Mouse (Mus musculus) forebrain, postnatal 0 days (tissue): ENCODE data around the gene Ubap1. TPM values are rescaled to one million over a fixed set of nuclear protein-coding genes. Genes with fewer than 3 reads are reported as not detected.

Source experiments
- ATAC-seq: fragments of 200-750 bp; cut with Nextera tagmentation; 2 replicates; pipeline ENCODE4 v1.8.0; 2017; ENCODE audit warnings: mild to moderate bottlenecking, moderate library complexity
- DNase-seq: peaks from one replicate; pipeline ENCODE4 v3.0.0-alpha.2; 2015
- H3K27ac ChIP-seq: fragments of 300-500 bp; sonication (generic); 2 replicates; pipeline ENCODE4 v1.5.1; 2014; ENCODE audit warnings: low read depth, mild to moderate bottlenecking, antibody characterized with exemption, low read length, moderate library complexity, mixed read lengths
- H3K27me3 ChIP-seq: fragments of 300-500 bp; sonication (generic); 2 replicates; pipeline ENCODE4 v1.6.1; 2014; ENCODE audit warnings: mild to moderate bottlenecking, low read length, mixed read lengths; ENCODE audit not compliant: insufficient read depth
- H3K36me3 ChIP-seq: fragments of 300-500 bp; sonication (generic); 2 replicates; pipeline ENCODE4 v1.6.1; 2014; ENCODE audit warnings: mild to moderate bottlenecking, moderate library complexity; ENCODE audit not compliant: insufficient read depth
- H3K4me1 ChIP-seq: fragments of 300-500 bp; sonication (generic); 2 replicates; pipeline ENCODE4 v1.6.1; 2014; ENCODE audit warnings: antibody characterized with exemption; ENCODE audit not compliant: insufficient read depth
- H3K4me2 ChIP-seq: fragments of 300-500 bp; sonication (generic); 2 replicates; pipeline ENCODE4 v1.6.1; 2014; ENCODE audit warnings: low read depth, mild to moderate bottlenecking, moderate library complexity
- H3K4me3 ChIP-seq: fragments of 300-500 bp; sonication (generic); 2 replicates; pipeline ENCODE4 v1.5.1; 2014; ENCODE audit warnings: low read depth, low read length, mixed read lengths
- H3K9ac ChIP-seq: fragments of 300-500 bp; sonication (generic); 2 replicates; pipeline ENCODE4 v1.6.1; 2014; ENCODE audit warnings: mild to moderate bottlenecking
- H3K9me3 ChIP-seq: fragments of 300-500 bp; sonication (generic); 2 replicates; pipeline ENCODE4 v1.6.1; 2016; ENCODE audit warnings: low read length
- CTCF ChIP-seq: sonication (generic); IDR thresholded peaks from 2 replicates; pipeline ENCODE4 v1.5.1; 2016; ENCODE audit warnings: antibody characterized with exemption, control low read depth, low read depth
- WGBS: fragments of 180-500 bp; shearing (Covaris S2); extraction: QIAGEN DNeasy Blood & Tissue Kit; methylation state at CpG from one replicate; pipeline ENCODE4 v1.1.7; 2014; 5-methylcytosine and 5-hydroxymethylcytosine counted together
- polyA plus RNA-seq: library from polyadenylated mRNA; unstranded; fragments of >200 nt; fragmentation: Nextera tagmentation; extraction: Ambion mirVana; gene quantifications from 2 replicates; pipeline ENCODE4 v1.2.1, GENCODE M21; 2015
- total RNA-seq: library from RNA; depleted of rRNA; stranded (reverse); fragments of >200 nt; gene quantifications from 2 replicates; pipeline ENCODE4 v1.2.3, GENCODE M21; 2014

Ubap1 gene
- total and polyA plus RNA-seq, 2 experiments from 2014 or later: 50.3 to 59.3 TPM

- Histone ChIP-seq H3K27me3 (no peaks in the 10 kb centered on the region), H3K36me3 (peaks cover 56% of the 10 kb centered on the region), H3K27ac (no peak overlapping the region), H3K9me3 (no peaks in the 10 kb centered on the region), H3K4me1 (no peaks in the 10 kb centered on the region), H3K9ac (no peak overlapping the region), H3K4me2 (no peak overlapping the region), H3K4me3 (no peak overlapping the region)
- ATAC-seq (no peak), DNase-seq (no peak)
- TF ChIP-seq CTCF: no peak
- 97% methylated on average over 2 of the region's 2 CpGs for WGBS
Observed at GRCm38 (mm10) chr4:41391015-41391414, 42.2 kb downstream of the Ubap1 start.

GRCm38 (mm10) chr4:41394651-41395050 lies 45.9 kb downstream of the Ubap1 start:
- TF ChIP-seq CTCF: no peak
- Histone ChIP-seq H3K27me3 (no peaks in the 10 kb centered on the region), H3K4me1 (no peaks in the 10 kb centered on the region), H3K9me3 (no peaks in the 10 kb centered on the region), H3K4me3 (no peak overlapping the region), H3K36me3 (peaks cover 48% of the 10 kb centered on the region), H3K4me2 (no peak overlapping the region), H3K9ac (no peak overlapping the region), H3K27ac (no peak overlapping the region)
- 81% methylated on average over 9 of the region's 9 CpGs for WGBS
- DNase-seq: no peak
- no peak for ATAC-seq

- H3K4me2 ChIP-seq: no peak overlapping the region
- no peak for ATAC-seq
- no peak overlapping the region for H3K27ac ChIP-seq
- peaks cover 29% of the 10 kb centered on the region for H3K36me3 ChIP-seq
- no peak for TF ChIP-seq CTCF
- 86% methylated on average over 6 of the region's 6 CpGs for WGBS
- H3K4me1 ChIP-seq: no peaks in the 10 kb centered on the region
- H3K9ac ChIP-seq: no peak overlapping the region
- no peaks in the 10 kb centered on the region for H3K9me3 ChIP-seq
- DNase-seq: no peak
- H3K27me3 ChIP-seq: no peaks in the 10 kb centered on the region
- no peak overlapping the region for H3K4me3 ChIP-seq
Observed at GRCm38 (mm10) chr4:41398353-41398752, 49.6 kb downstream of the Ubap1 start.

GRCm38 (mm10) chr4:41399904-41400303 lies 51.1 kb downstream of the Ubap1 start:
- Histone ChIP-seq H3K4me3 (no peak overlapping the region), H3K36me3 (peaks cover 19% of the 10 kb centered on the region), H3K27me3 (no peaks in the 10 kb centered on the region), H3K4me2 (no peak overlapping the region), H3K9me3 (no peaks in the 10 kb centered on the region), H3K27ac (no peak overlapping the region), H3K4me1 (no peaks in the 10 kb centered on the region), H3K9ac (no peak overlapping the region)
- WGBS: 83% methylated on average over 5 of the region's 5 CpGs
- no peak for TF ChIP-seq CTCF
- ATAC-seq: no peak
- DNase-seq: no peak

GRCm38 (mm10) chr4:41401167-41401566 lies 52.4 kb downstream of the Ubap1 start:
- no peaks in the 10 kb centered on the region for H3K27me3 ChIP-seq
- H3K9ac ChIP-seq: no peak overlapping the region
- DNase-seq (no peak), ATAC-seq (no peak)
- H3K27ac ChIP-seq: no peak overlapping the region
- no peaks in the 10 kb centered on the region for H3K4me1 ChIP-seq
- H3K36me3 ChIP-seq: peaks cover 19% of the 10 kb centered on the region
- no peaks in the 10 kb centered on the region for H3K9me3 ChIP-seq
- H3K4me3 ChIP-seq: no peak overlapping the region
- no peak for TF ChIP-seq CTCF
- H3K4me2 ChIP-seq: no peak overlapping the region

DNA sequence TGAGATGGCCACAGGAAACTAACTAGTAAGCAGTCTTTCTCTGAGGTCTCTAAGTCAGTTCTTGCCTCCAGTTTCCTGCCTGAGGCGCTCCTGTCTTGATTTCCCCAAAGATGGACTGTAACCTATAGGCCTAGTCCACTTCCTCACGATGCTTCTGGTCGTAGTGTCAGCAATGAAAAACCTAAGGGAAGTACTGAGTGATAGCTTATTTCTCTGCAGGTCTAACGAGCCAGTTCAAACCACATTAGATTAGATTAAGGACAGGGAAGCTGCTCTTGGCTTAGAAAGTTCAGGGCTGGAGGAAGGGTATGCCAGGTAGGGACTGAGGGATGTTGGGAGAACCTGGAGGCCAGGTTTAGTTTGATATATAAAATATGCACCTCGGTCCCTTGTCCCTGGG lies 52.8 kb downstream of the Ubap1 start:
- Histone ChIP-seq H3K4me3 (no peak overlapping the region), H3K27me3 (no peaks in the 10 kb centered on the region), H3K27ac (no peak overlapping the region), H3K9me3 (no peaks in the 10 kb centered on the region), H3K9ac (no peak overlapping the region), H3K4me2 (no peak overlapping the region), H3K36me3 (peaks cover 19% of the 10 kb centered on the region), H3K4me1 (no peaks in the 10 kb centered on the region)
- no peak for ATAC-seq
- TF ChIP-seq CTCF: no peak
- no peak for DNase-seq
- WGBS: 95% methylated on average over 5 of the region's 5 CpGs

- Histone ChIP-seq H3K4me2 (no peak overlapping the region), H3K9me3 (no peaks in the 10 kb centered on the region), H3K9ac (no peak overlapping the region), H3K4me3 (no peak overlapping the region), H3K27ac (no peak overlapping the region), H3K36me3 (no peaks in the 10 kb centered on the region), H3K27me3 (no peaks in the 10 kb centered on the region), H3K4me1 (no peaks in the 10 kb centered on the region)
- no peak for DNase-seq
- ATAC-seq: no peak
- no peak for TF ChIP-seq CTCF
- WGBS: 86% methylated on average over 9 of the region's 9 CpGs
Observed at GRCm38 (mm10) chr4:41406597-41406996, 57.8 kb downstream of the Ubap1 start.

DNA sequence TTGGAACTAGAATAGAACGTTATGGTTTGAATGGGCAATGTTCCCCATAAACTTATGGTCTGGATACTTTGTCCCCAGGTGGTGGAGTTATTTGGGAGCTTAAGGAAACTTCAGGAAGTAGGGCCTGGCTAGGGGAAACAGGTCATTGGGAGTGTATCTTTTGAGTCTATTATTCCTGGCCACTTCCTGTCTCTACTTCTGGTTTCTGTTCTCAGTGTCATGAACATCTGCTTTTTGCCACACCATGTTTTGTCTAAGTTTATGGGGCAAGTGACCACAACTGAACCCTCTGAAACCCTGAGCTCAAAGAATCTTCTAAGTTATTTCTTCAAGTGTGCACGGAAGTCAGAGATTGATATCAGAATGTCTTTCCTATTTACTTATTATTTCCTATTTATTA lies 58.6 kb downstream of the Ubap1 start:
- Histone ChIP-seq H3K9ac (no peak overlapping the region), H3K4me3 (no peak overlapping the region), H3K4me1 (no peaks in the 10 kb centered on the region), H3K4me2 (no peak overlapping the region), H3K36me3 (no peaks in the 10 kb centered on the region), H3K27ac (no peak overlapping the region), H3K27me3 (no peaks in the 10 kb centered on the region), H3K9me3 (no peaks in the 10 kb centered on the region)
- no peak for TF ChIP-seq CTCF
- ATAC-seq: no peak
- DNase-seq: no peak
- 99% methylated on average over 2 of the region's 2 CpGs for WGBS
